Mouse (Mus musculus) heart, postnatal 10 days (tissue): ENCODE measurements at regions not wholly inside any gene's neighbourhood (a gene's known extent, or its start where the extent isn't known, plus 50 kb on each side); places are given as distances from the start of the nearest gene placed in this dataset.

Experiments
- DNase-seq, 2 experiments: peaks; one replicate each; pipeline ENCODE4 v3.0.0; 2021
- intact Hi-C: fragments of 180-260 bp; cut with DNase I; formaldehyde crosslinking; loops from one replicate; pipeline ENCODE4 v1.15.1; 2025

GRCm38 (mm10) chr5:73912149-73912548 lies 156.1 kb downstream of the Usp46 start:
- intact Hi-C loops, result no loop called here
- no peak for DNase-seq

DNA sequence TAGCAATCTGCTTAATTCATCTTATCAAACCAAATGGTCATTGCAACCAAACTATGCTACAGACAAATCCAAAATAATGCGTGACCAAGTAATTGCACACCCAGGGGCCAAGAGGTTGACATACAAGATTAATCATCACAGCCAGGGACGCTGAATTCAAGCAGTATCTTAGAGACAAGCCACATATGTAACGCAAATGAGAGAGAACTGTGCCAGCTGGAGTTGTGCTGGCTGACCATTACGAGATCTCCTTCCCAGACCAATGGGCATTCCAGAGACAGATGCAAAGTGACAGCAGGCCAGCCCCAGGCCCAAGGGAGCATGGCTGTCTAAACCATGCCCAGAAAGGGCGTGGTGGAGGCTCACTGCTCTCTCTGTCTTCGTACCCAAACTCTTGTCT lies 155.1 kb downstream of the Usp46 start:
- DNase-seq, result peak in 1 of 2 experiments; percentile 23
- intact Hi-C loops, result no loop called here

DNA sequence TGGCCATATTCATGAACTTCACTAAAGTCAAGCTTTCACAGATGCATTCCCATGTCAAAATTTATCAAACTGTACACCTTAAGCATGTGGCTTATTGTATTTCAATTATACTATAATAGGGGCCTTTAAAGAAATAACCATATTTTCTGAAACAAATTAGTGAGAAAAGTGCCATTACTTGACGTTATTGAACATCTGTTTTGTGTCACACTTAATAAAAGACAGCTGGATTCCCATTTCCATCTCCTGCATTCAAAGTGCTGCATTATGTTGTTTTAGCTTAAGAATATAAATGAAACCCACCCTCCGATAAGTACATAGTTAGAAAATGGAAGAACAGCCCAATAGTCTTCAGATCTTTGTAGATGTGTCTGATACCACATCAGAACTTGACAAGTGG lies 150.2 kb downstream of the Usp46 start:
- intact Hi-C loops, result no loop called here

GRCm38 (mm10) chr5:73919936-73920335 lies 148.3 kb downstream of the Usp46 start:
- intact Hi-C loops, result no loop called here
- DNase-seq, result peak; percentile 69 to 71

More for the DNA sequence above, 150.2 kb downstream of the Usp46 start:
- DNase-seq, result no peak

DNA sequence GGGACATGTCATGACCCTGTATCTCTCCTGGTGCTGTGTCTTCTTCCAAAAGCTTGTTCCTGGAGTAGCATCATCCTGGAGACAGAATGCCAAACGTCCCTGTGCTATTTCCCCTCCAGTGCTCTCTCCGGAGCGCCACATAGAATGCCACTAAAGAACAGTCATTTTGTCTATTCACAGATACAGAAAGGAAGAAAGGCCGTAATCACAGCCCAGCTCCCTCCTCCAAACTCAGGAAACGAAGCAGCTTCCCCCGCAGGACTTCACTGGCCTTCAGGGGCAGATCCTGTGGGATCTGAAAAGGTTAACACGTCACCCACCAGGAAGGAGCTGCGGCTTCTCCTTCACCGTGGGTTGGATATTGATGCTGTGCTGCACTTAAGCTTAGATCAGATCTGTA lies 140.7 kb downstream of the Usp46 start:
- intact Hi-C loops, result no loop called here
- DNase-seq, result no peak

DNA sequence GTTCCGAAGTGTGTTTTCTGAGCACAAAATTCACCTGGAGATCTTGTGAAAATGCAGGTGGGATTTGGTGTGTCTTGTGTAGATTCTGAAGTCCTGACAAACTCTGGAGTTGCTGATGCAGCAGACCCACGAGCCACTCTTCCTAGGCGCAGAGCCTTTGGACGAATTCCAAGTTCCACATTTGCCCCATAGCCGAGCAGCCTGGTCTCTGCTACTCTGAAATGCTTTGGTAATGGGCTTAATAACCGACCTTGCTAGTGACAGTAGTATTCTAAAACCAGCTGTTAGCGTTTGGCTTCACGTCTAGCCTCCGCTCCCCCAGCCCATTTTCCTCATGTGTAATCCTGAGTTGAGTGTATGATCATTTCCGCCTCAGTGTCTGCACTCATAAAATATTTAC lies 139.5 kb downstream of the Usp46 start:
- intact Hi-C loops, result no loop called here

DNA sequence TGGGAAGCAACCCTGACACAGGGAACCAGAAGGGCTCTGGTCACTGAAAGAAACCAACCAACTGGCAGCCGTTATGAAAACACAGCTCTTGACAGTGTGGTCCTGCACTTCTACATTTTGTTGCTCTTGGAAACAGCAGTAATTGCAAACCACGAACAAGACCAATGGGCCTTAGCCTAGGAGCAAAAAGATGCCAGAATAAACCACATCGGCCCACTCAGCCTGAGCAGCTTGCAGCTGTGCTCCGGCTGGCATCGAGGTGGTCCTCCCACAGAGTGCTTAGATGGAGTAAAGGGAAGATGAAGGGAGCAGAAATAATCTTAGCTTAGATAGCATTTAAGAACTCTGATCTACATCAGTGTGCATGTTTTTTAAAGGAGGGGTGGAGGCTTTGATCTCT lies 138.0 kb downstream of the Usp46 start:
- intact Hi-C loops, result no loop called here
- DNase-seq, result no peak

More for the DNA sequence above, 139.5 kb downstream of the Usp46 start:
- DNase-seq, result no peak

DNA sequence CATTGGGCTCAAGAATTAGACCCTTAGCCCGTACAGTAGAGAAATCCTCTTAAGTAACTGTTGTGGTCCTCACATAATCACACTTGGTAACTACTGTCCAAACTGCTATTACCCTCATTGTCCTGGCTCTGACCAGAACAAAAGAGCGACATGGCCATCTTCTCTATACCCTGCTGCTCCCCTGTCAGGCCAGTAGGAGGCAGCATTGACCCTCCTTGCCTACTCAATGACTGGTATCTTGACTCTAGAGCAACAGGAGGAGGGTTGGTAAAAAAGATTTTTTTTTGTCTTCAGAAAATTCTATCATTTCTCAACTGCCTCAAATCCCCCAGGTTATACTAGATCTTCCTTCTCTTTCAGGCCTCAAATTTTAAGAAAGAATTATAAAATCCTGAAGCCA lies 130.4 kb downstream of the Usp46 start:
- intact Hi-C loops, result loop anchor here (2.0 kb wide), 1 partner anchor 339 kb away; no protein-coding TSS in a partner anchor
- peak; percentile 42 to 53 for DNase-seq

GRCm38 (mm10) chr5:73938450-73938849 lies 129.8 kb downstream of the Usp46 start:
- intact Hi-C loops, result loop anchor here (2.0 kb wide), 1 partner anchor 338 kb away; no protein-coding TSS in a partner anchor
- DNase-seq, result no peak

GRCm38 (mm10) chr5:73942950-73943349 lies 125.3 kb downstream of the Usp46 start:
- intact Hi-C loops, result no loop called here
- no peak for DNase-seq

DNA sequence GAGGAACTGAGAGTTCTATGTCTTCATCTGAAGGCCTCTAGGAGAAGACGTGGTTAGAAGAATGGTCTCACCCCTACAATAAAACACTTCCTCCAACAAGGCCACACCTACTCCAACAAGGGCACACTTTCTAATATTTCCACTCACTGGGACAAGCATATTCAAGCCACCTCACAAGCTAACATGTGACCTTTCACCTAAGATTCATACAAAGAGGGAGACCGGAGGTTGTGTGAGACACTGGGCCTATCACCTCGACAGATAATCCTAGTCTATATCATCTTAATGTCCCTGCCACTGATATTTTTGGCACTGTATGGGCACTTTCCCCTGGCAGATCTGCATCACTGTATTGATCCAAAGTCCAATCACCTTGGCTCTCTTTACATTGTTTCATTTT lies 122.6 kb downstream of the Usp46 start:
- intact Hi-C loops, result no loop called here
- no peak for DNase-seq

DNA sequence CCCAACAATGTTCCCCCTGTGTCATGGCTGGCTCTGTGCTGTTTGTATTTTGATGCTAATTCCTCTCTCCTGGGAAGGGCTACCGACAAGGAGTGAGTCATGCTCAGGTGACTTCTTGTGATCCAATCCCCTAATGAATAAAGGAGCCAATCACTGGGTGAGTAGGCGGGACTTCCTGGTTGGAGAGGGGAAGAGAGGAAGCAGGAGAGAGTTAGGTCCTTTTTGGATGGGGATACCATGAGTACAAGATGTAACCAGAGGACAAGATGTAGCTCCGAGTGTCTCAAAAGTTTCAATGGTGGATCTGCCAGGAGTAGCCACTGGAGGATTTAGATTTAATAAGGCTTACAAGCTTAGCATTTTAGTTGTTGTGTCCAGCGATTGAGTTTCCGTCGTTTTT lies 122.1 kb downstream of the Usp46 start:
- DNase-seq, result no peak
- intact Hi-C loops, result no loop called here

DNA sequence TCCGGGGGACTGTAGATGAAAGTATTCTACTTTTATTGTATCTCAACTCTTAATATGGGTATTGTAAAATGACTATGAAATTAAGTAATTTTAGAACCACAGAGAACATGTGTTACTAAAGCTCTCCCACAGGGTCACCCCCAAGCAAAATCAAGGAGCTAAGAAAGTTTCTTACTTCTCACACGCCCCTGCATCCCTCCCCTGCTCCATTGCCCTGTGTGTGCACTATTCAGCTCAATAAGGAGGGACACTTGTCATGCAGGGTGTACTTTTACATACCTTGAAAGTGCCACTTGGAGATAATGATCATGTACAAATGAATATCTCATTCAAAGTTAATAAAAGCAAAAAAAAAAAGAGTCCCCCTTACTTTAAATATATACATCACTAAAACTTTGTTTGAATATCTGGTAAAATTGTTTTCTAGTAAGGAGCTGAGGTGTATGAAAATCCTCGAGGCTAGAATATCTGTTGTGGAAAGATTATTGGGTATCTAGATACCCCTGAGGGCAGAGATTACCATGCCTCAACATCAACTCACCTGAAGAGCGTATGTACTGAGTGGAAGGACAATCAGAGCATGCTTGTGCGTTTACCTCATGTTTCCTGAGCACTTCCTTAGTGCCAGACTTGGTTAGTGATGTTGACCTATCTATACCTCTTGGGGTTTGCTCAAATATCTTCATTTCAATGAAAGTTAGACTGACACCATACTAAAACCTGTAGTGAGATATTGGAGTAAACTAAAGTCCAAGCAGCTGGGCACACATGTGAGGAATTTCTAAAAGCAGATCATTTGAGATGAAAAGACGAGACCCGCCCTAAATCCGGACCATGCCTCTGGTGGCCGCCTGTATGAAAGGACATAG lies 120.0 kb downstream of the Usp46 start:
- intact Hi-C loops, result no loop called here
- no peak for DNase-seq
